Mouse (Mus musculus): ENCODE results near the gene Tmem88b.

Gene Tmem88b

DNA sequence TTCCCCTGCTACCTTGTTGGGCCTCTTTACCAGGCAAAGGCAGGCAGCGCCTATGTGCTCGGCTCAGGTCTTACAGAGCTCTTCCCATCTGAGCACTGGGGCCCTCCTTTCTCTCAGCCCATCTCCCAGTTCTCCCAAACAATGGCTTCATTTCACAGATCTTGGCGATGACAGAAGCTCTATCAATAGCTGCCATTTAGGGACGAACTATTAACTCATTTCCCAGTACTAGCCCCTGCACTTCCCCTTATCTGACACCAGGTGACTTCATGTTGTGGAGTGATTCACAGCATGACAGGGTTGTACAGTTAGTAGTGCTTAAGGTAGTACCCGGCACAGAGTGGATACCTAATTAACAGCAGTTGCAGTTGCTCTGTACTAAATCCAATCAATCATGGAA is at the start of gene Tmem88b:
Gene Tmem88b, minus strand, starts transcription at position 56 of the 400 bp plus-strand sequence.
- DNase-seq (ENCODE audit: low spot score), result no peak

GRCm38 (mm10) chr4:155833836-155834235 is 48.2 kb upstream of the Tmem88b start:
- DNase-seq (ENCODE audit: low spot score), result peak; percentile 71

- no peak for DNase-seq (ENCODE audit: low spot score)
Observed at GRCm38 (mm10) chr4:155833234-155833633, 47.6 kb upstream of the Tmem88b start.

GRCm38 (mm10) chr4:155832321-155832720 is 46.6 kb upstream of the Tmem88b start:
- no peak for DNase-seq (ENCODE audit: low spot score)

- DNase-seq (ENCODE audit: low spot score), result no peak
Observed at GRCm38 (mm10) chr4:155831831-155832230, 46.2 kb upstream of the Tmem88b start.

DNA sequence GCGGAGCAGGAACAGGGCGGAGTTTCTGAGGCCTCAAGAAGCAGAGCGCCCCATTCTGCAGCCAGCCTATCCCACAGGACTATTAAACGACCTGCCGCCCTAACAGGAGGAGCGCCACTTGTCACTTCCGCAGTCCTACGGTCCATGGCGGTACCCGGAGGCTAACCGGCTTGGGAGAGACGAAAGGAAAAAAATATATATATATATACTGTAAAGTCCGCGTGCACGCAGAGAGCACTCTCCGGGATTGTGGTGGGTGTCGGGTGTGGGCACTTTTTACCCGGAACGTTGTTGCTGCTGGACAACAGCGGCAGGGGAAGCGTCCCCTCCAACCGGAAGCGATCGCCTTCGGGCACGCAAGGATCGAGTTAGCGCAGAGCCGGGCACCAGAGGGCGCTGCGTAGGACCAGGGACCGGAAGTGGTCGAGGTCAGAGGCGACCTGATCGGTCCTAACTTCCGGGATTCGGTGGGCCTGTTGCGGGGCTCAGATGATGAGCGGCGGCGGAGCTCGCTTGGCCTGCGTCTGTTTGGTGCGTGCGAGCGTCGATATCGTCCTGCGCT is 45.6 kb upstream of the Tmem88b start, which contains the start of gene Aurkaip1:
Gene Aurkaip1, plus strand, starts transcription at position 68 of the 562 bp plus-strand sequence.
- peak; percentile 94 for DNase-seq (ENCODE audit: low spot score)

- no peak for DNase-seq (ENCODE audit: low spot score)
Observed at GRCm38 (mm10) chr4:155830596-155830995, 44.9 kb upstream of the Tmem88b start.

DNA sequence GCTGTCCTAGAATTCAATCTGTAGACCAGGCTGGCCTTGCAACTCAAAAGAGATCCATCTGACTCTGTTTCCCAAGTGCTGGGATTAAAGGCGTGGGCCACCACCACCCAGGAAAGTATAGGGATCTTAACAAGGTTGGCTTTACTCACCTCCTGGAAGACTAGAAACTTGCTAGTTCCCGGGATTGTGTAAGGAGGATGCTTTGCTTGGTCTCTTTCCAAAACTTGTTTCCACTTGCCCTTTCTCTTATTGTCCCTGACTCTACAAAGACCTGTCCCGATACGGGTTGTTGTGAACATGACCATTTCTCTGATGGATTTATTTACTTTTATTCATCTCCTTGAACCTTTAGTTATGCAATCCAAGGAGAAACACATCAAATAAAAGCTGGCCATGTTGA is 44.2 kb upstream of the Tmem88b start:
- DNase-seq (ENCODE audit: low spot score), result no peak

DNA sequence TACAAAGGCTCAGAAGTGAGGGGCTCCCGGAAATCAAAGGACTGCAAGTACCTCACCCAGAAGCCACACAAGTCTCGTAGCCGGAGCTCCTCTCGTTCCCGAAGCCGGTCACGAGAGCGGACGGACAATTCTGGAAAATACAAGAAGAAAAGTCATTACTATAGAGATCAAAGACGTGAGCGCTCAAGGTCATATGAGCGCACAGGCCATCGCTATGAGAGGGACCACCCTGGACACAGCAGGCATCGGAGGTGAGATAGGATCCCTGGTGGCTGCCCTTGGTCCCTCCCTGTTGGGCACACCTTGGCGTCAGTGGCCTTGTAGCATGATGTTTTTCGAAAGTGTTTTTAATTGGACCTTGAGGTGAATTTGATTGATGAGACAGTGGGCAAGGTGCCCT is 37.8 kb upstream of the Tmem88b start:
- no peak for DNase-seq (ENCODE audit: low spot score)

- no peak for DNase-seq (ENCODE audit: low spot score)
Observed at GRCm38 (mm10) chr4:155821025-155821424, 35.4 kb upstream of the Tmem88b start.

DNA sequence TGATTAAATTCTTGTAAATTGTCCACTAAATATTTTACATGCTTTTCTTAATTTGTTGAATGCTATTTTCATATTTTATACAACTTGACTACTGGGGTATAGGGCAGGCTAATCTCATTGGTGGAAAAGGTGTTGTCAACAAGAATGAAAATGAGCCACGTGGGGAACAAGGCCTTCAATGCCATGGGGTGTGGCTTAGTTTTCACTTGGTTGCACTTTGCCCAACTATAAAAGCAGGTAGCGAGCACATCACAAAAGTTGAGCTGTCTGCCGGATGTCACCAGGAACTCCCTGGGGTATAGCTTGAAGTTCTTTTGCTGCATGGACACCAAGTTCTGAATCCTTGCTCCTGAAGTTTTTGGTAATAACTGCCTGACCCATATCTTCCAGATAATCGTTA is 31.9 kb upstream of the Tmem88b start:
- DNase-seq (ENCODE audit: low spot score), result no peak

DNA sequence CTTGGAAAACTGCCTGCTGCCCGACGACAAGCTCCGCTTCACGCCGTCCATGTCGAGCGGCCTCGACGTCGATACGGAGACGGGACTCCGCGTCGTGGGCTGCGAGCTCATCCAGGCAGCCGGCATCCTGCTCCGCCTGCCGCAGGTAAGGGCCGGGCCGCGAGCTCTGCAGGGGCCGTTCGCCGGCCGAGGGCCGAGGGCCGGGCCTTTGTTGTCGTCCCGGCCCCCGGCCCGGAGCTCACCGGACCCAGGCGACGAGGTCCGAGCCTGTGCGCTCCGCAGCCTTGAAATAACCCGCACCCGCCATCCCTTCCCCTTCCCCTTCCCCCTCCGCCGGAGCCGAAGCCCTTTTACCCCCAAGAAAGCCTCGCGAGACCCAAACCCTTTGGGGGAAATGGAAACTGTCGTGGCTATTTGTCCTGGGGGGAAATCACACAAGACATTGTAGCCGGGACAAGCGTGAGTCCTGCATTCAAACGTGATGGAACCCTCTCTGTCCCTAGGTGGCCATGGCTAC is 27.0 kb upstream of the Tmem88b start:
- DNase-seq (ENCODE audit: low spot score), result no peak

DNA sequence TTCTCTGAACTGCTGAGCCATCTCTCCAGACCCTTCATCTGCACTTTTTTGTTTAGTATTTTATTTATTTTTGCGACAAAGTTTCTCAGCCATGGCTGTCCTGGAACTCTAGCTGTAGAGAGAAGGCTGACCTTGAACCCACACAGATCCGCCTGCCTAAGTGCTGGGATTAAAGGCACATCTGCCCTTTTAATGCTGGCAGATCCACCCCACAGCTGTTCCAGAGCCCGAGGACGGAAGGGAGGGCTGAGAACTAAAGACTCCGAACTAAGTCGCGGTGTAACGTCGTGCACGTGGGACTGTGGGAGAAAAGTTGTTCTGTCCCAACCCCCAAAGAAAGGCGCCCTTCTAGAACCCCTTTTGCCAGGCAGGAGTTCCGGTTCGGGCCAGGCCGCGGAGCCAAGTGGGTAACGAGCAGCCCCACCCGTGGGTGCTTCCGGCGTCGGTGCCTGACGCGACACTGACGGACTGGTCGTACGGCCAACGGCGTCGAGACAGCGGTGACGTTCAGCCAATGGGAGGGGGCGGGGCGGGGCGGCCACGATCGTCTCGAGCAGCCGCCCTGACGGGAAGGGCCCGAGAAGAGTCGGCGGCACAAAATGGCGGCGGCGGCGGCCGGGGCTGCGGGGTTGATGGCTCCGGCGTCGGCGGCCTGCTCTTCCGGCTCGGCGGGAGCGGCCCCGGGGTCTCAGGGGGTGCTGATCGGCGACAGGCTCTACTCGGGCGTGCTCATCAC is 26.4 kb upstream of the Tmem88b start, which contains the start of gene Ccnl2:
Gene Ccnl2, plus strand, starts transcription at position 561 of the 736 bp plus-strand sequence.
- peak; percentile 95 for DNase-seq (ENCODE audit: low spot score)

- DNase-seq (ENCODE audit: low spot score), result no peak
Observed at GRCm38 (mm10) chr4:155807841-155808240, 22.2 kb upstream of the Tmem88b start.

GRCm38 (mm10) chr4:155803340-155804041 is 17.8 kb upstream of the Tmem88b start:
- peak; percentile 96 for DNase-seq (ENCODE audit: low spot score)

DNA sequence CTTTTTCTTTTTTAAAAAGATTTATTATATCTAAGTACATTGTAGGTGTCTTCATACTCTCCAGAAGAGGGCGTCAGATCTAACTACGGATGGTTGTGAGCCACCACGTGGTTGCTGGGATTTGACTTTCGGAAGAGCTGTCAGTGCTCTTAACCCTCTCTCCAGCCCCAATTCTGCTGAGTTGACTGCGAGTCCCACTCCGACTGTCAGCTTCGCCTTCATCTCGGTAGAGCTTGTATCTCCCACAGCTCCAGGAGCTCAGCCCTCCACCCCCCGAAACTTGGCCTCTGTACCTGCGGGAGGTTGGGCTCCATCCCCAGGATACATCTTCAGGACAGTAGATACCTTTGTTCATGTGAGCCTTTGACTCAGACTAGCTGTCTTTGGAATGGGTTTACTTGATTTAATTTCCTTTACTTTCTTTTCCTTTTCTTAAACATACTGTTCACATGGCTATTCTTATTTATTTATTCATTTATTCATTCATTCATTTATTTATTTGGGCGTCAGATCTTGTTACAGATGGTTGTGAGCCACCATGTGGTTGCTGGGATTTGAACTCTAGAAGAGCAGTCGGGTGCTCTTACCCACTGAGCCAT is 17.2 kb upstream of the Tmem88b start, which contains the start of gene Mrpl20:
Gene Mrpl20, plus strand, starts transcription at position 138 of the 599 bp plus-strand sequence.
- no peak for DNase-seq (ENCODE audit: low spot score)

DNA sequence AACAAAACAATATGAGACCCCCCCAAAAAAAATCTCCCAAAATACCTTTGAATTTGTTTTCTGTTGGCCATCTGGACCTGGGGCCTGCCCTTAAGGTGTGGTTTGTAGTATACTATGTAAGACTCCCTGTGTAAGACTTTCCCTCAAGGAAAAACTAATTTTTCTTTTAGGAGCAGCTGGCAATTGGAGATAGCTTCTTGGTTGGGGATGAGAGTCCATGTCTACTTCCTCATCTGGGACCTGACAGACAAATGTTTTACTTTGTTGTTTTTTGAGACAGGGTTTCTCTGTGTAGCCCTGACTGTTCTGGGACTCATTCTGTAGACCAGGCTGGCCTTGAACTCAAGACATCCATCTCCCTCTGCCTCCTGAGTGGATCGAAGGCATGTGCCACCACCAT is 16.4 kb upstream of the Tmem88b start:
- DNase-seq (ENCODE audit: low spot score), result no peak

GRCm38 (mm10) chr4:155793730-155794129 is 8.1 kb upstream of the Tmem88b start:
- DNase-seq (ENCODE audit: low spot score), result no peak

DNA sequence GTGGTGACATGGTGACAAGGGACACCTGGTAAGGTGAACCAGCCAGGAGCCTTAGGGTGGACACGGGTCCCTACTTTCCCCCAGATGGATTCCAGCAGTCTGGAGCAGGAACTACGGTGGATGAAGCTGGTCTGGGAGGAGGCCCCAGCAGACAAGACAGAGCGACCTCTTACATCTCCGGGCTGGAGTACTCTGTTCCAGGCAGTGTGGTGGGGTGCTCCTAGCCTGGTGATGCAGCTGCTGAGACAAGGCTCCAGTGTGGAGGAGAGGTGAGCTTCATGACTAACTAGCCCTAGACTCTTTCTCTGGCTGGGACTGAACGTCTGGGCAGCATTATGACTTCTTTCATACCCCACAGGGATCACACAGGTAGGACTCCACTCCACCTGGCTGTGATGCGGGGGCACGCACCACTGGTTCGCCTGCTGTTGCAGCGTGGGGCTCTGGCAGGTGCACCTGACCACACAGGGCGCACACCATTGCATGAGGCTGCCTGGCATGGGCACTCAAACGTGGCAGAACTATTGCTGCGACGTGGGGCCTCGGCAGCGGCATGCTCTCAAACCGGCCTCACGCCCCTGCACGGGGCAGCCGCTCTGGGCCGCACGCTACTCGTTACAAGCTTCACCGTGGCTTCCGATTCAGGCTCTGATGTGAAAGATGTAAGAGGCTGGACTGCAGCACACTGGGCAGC is 5.7 kb upstream of the Tmem88b start:
- no peak for DNase-seq (ENCODE audit: low spot score)

DNA sequence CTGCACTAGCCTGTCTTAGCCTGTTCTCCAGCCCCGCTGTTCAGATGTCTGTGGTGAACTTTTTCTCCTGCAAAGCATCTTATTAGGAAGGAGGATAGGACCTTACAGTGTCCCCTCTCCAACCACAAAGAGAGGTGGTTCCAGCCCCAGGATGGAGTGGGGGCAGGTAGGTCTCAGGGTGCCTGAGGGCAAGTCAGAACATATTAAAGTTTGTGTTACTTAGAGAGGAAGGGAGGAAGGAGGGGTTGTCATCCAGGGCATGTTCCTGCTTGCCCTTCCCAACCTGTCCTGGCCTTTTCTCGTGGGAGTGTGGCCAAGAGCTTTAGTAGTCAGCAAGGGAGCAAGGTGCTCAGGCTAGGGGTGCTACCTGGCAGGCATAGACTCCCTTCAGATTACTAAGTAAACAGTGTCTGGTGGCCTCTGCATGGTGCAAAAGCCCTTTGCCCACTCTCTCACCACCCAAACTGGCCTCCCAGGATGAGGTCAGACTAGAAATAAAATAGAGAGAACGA is 5.0 kb upstream of the Tmem88b start:
- DNase-seq (ENCODE audit: low spot score), result no peak

- DNase-seq (ENCODE audit: low spot score), result no peak
Observed at GRCm38 (mm10) chr4:155790021-155790489, 4.4 kb upstream of the Tmem88b start, which contains the start of gene Ankrd65. Gene Ankrd65 (plus strand): TSS chr4:155790439.
